Mouse (Mus musculus) layer of hippocampus, adult 9-10 months (tissue): ENCODE measurements around the gene Pafah1b2.

Experiments
- DNase-seq: peaks from one replicate; pipeline ENCODE4 v3.0.0; 2022; ENCODE audit warnings: low spot score

Gene Pafah1b2

GRCm38 (mm10) chr9:45981331-45981730 lies 31.2 kb downstream of the Pafah1b2 start:
- DNase-seq, result no peak

DNA sequence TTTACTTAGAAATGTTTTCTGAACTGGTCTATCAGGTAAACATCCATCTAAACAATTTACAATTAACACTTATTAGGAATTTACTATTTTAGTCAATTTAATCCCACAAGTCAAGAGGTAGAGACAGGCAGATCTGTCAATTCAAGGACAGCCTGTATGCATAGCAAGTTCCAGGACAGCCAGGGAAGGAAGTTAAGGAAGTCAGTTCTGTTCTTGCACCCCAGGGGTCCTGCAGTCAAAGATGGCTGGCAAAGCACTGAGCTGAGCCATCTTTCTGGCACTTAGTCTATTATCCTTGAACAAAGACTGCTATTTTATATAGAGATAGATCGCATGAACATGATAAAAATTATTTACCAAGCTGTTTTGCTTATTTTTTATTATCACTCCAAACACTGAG lies 31.9 kb downstream of the Pafah1b2 start:
- no peak for DNase-seq

DNA sequence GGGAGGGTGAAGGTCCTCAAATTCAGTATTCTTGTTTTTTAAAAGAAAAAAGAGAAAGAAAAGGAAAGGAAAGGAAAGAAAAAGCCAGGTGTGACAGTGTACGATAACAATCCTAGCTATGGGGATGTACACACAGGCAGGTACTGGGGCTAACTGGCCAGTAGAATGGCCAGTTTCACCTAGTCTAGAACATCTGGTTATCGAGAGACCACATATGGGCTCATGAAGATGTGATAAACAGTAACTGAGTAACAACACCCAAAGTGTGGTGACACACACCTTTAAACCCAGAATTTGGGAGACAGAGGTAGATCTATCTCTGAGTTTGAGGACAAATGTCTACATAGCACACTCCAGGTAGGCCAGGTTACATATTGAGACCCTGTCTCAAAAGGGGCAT lies 32.7 kb downstream of the Pafah1b2 start:
- no peak for DNase-seq

- DNase-seq, result no peak
Measured at GRCm38 (mm10) chr9:45976884-45977283, 35.6 kb downstream of the Pafah1b2 start.

GRCm38 (mm10) chr9:45963577-45963976 lies 48.9 kb downstream of the Pafah1b2 start:
- no peak for DNase-seq

- DNase-seq, result no peak
Measured at GRCm38 (mm10) chr9:45961855-45962254, 50.6 kb downstream of the Pafah1b2 start.

GRCm38 (mm10) chr9:45959661-45960060 lies 52.8 kb downstream of the Pafah1b2 start:
- DNase-seq, result no peak

DNA sequence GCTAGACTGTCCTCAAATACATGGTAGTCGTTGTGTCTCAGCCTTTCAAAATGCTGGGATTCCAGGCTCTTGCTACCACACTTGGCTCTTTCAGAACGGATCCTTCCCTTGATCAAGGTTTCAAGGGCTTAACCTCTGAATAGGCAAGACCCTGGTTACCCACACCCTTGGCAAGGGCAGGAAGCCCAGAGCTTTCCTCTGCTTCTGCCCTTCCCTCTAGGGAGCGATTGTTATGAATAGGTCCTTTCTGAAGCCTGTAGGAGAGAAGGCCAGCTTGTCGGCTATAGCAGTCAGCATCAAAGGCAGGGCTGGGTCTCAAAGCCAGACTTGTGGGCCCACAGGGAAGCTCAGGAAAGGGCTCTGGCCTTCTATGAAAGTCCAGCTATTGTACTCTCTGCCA lies 53.6 kb downstream of the Pafah1b2 start:
- DNase-seq, result no peak

- DNase-seq, result no peak
Measured at GRCm38 (mm10) chr9:45958023-45958670, 54.3 kb downstream of the Pafah1b2 start.

- DNase-seq, result peak; percentile 70
Measured at GRCm38 (mm10) chr9:45955107-45955963, 57.2 kb downstream of the Pafah1b2 start, which contains the start of gene Sidt2. TSS of gene Sidt2 (minus strand) at chr9:45955258.

GRCm38 (mm10) chr9:45954294-45955106 lies 58.0 kb downstream of the Pafah1b2 start:
- DNase-seq, result no peak

- no peak for DNase-seq
Measured at GRCm38 (mm10) chr9:45953511-45954293, 58.8 kb downstream of the Pafah1b2 start.

DNA sequence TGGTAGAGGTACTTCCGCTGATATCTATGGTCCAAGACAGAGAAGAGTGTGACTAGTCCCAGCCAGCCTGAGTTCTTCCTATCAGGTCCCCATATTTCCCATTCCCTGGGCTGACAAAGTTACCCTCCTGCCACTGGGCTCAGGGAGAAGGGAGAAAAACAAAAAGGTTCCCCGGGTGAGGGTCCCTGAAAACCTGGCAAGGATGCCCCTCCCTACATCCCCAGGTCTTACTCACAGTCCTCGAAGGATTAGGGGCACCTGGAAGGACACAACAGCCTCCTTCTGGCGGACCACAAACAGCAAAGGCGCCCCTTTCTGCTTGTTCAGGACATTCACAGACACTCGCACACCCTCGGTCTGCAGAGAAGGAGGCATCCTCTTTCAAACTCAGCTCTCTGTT lies 59.6 kb downstream of the Pafah1b2 start:
- no peak for DNase-seq

DNA sequence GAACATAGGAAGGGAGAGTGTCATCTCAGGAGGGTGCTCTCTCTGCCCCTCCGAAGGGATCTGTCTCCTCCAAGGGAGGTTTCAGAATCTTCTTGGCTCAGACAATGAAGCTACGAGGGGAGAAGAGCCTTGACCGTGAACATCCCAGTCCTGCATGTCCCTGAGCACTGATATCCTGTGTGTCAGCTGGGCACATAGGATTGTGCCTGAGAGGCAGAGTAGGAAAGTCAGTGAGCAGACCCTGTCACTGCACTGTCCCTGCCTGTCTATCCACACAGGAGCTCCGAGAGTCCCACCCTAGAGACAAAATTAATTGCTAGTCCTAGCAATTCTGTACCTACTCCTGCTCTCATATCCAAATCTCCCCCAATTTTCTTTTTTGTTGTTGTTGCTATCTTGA lies 60.4 kb downstream of the Pafah1b2 start:
- no peak for DNase-seq

DNA sequence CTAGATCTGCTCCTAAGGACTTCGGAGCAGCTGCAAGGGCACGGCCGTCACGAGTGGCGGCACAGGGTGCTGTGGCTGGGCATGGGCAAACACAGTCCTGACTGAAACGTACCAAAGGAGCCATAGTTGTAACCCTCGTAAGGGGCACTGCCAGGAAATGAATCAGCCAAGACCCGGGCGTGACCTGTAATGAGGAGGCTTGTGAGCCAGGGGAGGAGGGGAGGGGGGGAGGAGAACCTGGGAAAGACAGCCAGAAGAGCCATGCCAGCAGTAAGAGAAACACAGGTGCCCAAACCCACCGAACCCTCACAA lies 65.7 kb downstream of the Pafah1b2 start:
- DNase-seq, result no peak

DNA sequence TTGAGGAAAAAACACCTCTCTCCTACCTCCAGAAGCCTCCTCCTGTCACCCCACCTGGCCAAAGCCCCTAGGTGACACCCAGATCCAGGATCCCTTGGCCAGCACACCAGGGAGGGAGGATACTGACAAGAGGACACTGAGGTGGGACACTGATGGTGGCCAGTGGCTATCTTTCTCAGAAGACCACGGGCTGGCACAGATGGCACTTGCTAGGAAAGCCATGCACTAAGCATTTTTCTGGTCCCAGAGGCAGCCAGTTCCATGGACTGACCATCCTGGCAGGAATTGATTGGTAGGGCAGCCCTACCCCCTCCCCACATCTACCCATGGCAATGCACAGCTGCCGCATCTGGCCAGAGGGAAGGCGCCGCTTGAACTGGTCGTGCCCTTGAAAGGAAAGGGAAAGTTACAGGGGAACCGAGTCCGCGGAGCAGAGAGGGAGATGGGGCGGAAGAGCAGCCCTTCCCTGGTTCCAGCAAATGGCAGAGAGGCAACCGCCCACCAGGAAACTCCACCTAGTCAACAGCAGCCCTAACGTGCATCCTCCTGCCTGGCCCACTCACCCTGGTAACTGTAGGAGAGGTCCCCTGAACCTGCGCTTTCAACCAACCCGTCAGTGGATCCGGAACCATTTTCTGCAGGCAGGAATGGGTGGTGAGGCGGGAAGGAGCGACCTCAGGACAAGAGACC lies 66.2 kb downstream of the Pafah1b2 start:
- DNase-seq, result no peak

GRCm38 (mm10) chr9:45945721-45946120 lies 66.8 kb downstream of the Pafah1b2 start:
- DNase-seq, result no peak

DNA sequence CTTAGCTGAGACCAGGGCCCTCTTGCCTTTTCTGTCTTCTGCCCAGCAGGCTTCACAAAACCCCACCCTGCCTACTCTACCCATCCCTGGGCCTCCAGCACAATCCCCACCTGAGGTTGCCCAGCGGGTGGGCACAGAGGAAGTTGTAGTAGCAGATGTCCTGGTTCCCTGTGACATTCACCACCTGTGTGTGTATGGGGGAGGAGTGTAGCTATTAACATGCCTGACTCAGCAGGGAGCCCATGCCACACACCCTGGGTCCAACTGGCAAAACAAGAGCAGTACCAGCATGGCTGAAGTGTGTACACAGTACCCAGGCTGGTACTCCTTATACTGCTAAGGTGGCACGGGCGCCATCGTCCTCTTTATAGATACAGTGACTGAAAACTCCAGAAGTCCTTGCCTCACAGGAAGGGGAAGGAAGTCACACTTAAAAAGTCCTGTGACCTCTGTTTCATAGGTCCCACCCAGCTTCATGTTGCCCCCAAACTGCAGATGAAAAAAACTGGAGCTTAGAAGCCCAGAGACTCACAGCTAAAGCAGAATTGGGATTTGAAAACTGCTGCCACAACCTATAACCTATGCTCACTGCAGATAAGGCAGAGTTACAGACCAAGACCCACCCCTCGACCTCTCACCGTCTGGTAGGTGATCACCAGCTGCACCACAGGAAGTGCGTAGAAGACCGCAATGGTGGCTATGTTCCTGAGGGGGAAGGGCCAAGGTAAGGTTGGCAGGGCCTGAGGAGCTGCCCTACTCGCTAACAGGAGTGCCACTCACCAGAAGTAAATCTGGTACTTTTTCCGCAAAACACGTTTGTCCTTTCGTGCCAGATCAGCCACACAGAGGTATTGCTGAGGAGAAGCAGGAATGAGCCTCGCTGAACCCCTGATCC lies 67.7 kb downstream of the Pafah1b2 start:
- DNase-seq, result no peak

- no peak for DNase-seq
Measured at GRCm38 (mm10) chr9:45943628-45944505, 68.6 kb downstream of the Pafah1b2 start.
